Comparison of ENCODE assay signal across 8 mouse cellular contexts in genomic region chr6:127034760-127035159, GRCm38 (mm10). TPM values are rescaled to one million over a fixed set of nuclear protein-coding genes. Genes with fewer than 3 reads are reported as not detected.
DNase-seq lines count a peak whose midpoint lies in the region; ATAC-seq lines count a peak whose summit lies in the region.

No protein-coding gene starts in this region.

- peak; percentile 80 for ATAC-seq in kidney, embryonic 14.5 days (ENCODE audit: low FRiP score, low TSS enrichment)
- ATAC-seq in forebrain, embryonic 13.5 days = peak; percentile 41; the same call in 1 of the 2 replicates
- no peak for ATAC-seq in midbrain, embryonic 16.5 days

- no peak overlapping the region for H3K27ac ChIP-seq in kidney, embryonic 14.5 days (ENCODE audit: low read depth, low read length)
- no peak overlapping the region for H3K27ac ChIP-seq in forebrain, embryonic 13.5 days
- no peak overlapping the region for H3K27ac ChIP-seq in midbrain, embryonic 16.5 days (ENCODE audit: low read length)

- H3K4me3 ChIP-seq in kidney, embryonic 14.5 days (ENCODE audit: low read length) = no peak overlapping the region
- no peak overlapping the region for H3K4me3 ChIP-seq in forebrain, embryonic 13.5 days
- no peak overlapping the region for H3K4me3 ChIP-seq in midbrain, embryonic 16.5 days (ENCODE audit: low read depth, low read length)

- H3K9me3 ChIP-seq in kidney, embryonic 14.5 days (ENCODE audit: control insufficient read depth, low read length) = no peaks in the 10 kb centered on the region
- H3K9me3 ChIP-seq in forebrain, embryonic 13.5 days (replicated peaks) = no peaks in the 10 kb centered on the region
- H3K9me3 ChIP-seq in midbrain, embryonic 16.5 days (replicated peaks; ENCODE audit: control insufficient read depth, low read length, poor library complexity, severe bottlenecking) = no peaks in the 10 kb centered on the region

- WGBS in kidney, embryonic 14.5 days = 35% methylated on average over 10 of the region's 10 CpGs
- WGBS in forebrain, embryonic 13.5 days = 38% methylated on average over 10 of the region's 10 CpGs
- WGBS in large intestine, adult 2 months = 21% methylated on average over 10 of the region's 10 CpGs
- 43% methylated on average over 10 of the region's 10 CpGs for WGBS in midbrain, embryonic 16.5 days

- H3K36me3 ChIP-seq in kidney, embryonic 14.5 days (ENCODE audit: control insufficient read depth, insufficient read depth, low read length) = no peaks in the 10 kb centered on the region
- no peaks in the 10 kb centered on the region for H3K36me3 ChIP-seq in forebrain, embryonic 13.5 days (ENCODE audit: poor library complexity, severe bottlenecking)
- H3K36me3 ChIP-seq in midbrain, embryonic 16.5 days (ENCODE audit: control insufficient read depth, insufficient read depth, low read length) = no peaks in the 10 kb centered on the region

- H3K4me2 ChIP-seq in kidney, embryonic 14.5 days (replicated peaks; ENCODE audit: low read depth, low read length) = peak overlapping the region; percentile 8
- peak overlapping the region; percentile 44 for H3K4me2 ChIP-seq in forebrain, embryonic 13.5 days
- H3K4me2 ChIP-seq in midbrain, embryonic 16.5 days (ENCODE audit: low read length) = 0 out of 2 replicates have a peak overlapping the region, but pooled peaks have one; percentile 25

- no peaks in the 10 kb centered on the region for H3K27me3 ChIP-seq in kidney, embryonic 14.5 days (ENCODE audit: control insufficient read depth, insufficient read depth, low read length)
- no peaks in the 10 kb centered on the region for H3K27me3 ChIP-seq in forebrain, embryonic 13.5 days
- no peaks in the 10 kb centered on the region for H3K27me3 ChIP-seq in midbrain, embryonic 16.5 days (ENCODE audit: control insufficient read depth, insufficient read depth, low read depth, low read length)

- no peaks in the 10 kb centered on the region for H3K4me1 ChIP-seq in kidney, embryonic 14.5 days (ENCODE audit: control insufficient read depth, insufficient read depth, low read length)
- H3K4me1 ChIP-seq in forebrain, embryonic 13.5 days = no peaks in the 10 kb centered on the region
- H3K4me1 ChIP-seq in midbrain, embryonic 16.5 days (ENCODE audit: control insufficient read depth, insufficient read depth, low read length) = no peaks in the 10 kb centered on the region

- H3K9ac ChIP-seq in kidney, embryonic 14.5 days (ENCODE audit: low read depth, low read length) = no peak overlapping the region
- no peak overlapping the region for H3K9ac ChIP-seq in forebrain, embryonic 13.5 days
- no peak overlapping the region for H3K9ac ChIP-seq in midbrain, embryonic 16.5 days (ENCODE audit: low read depth, low read length)

- no peak for DNase-seq in kidney, adult 9 months
- peak; percentile 60 for DNase-seq in NIH3T3 (ENCODE audit: low read depth)
- DNase-seq in large intestine, adult 2 months (ENCODE audit: low read depth, low spot score) = peak; percentile 6
- DNase-seq in ovary, postnatal 10 days (ENCODE audit: low spot score) = no peak
- no peak for DNase-seq in urinary bladder, adult 18-20 months (ENCODE audit: low spot score in 2 of 2)

RNA-seq across cellular contexts. Expression of gene Fgf6, which starts 19.4 kb away (rescaled TPM):
- not detected in 2 replicates for polyA plus RNA-seq in kidney, embryonic 14.5 days (2014; fragmentation: Nextera tagmentation; extraction: Ambion mirVana)
- not detected in 2 replicates for polyA plus RNA-seq in forebrain, embryonic 13.5 days (2015; fragmentation: Nextera tagmentation; extraction: Ambion mirVana)
- not detected in 2 replicates for polyA plus RNA-seq in large intestine, adult 2 months (2012; rRNA removed)
- polyA plus RNA-seq in midbrain, embryonic 16.5 days (2015; fragmentation: Nextera tagmentation; extraction: Ambion mirVana) = not detected in 2 replicates

RNA-seq across cellular contexts. Expression of gene Fgf23, which starts 37.9 kb away (rescaled TPM):
- polyA plus RNA-seq in kidney, embryonic 14.5 days (2014; fragmentation: Nextera tagmentation; extraction: Ambion mirVana) = not detected in 2 replicates
- not detected in 2 replicates for polyA plus RNA-seq in forebrain, embryonic 13.5 days (2015; fragmentation: Nextera tagmentation; extraction: Ambion mirVana)
- polyA plus RNA-seq in large intestine, adult 2 months (2012; rRNA removed) = not detected in 2 replicates
- polyA plus RNA-seq in midbrain, embryonic 16.5 days (2015; fragmentation: Nextera tagmentation; extraction: Ambion mirVana) = 0.26 and 0.39 TPM in 2 replicates

Comparison
In these comparisons a context has a peak if more than half of its experiments do, and no peak if none do; other contexts are left out.
1. DNase-seq: peak in NIH3T3 (single experiment) and large intestine, adult 2 months (single experiment); none in kidney, adult 9 months (single experiment), ovary, postnatal 10 days (single experiment) and urinary bladder, adult 18-20 months (0 of 2).
2. Peak in every context shown above with its lines, with median percentiles within 50 percentile points of each other: H3K4me2 ChIP-seq.